Mouse (Mus musculus) embryonic fibroblast, embryonic 13.5 days (primary cell): ENCODE results near the gene 4931406P16Rik.

Experiments
- CTCF ChIP-seq: IDR thresholded peaks from 2 replicates; pipeline ENCODE4 v1.5.1; 2011; ENCODE audit warnings: mild to moderate bottlenecking, control low read depth, low read length, moderate library complexity, borderline replicate concordance; ENCODE audit not compliant: insufficient read depth
- POLR2A ChIP-seq: IDR thresholded peaks from 2 replicates; pipeline ENCODE4 v1.6.1; 2011; ENCODE audit warnings: low read depth, mild to moderate bottlenecking, control low read depth, low read length, moderate library complexity

DNA sequence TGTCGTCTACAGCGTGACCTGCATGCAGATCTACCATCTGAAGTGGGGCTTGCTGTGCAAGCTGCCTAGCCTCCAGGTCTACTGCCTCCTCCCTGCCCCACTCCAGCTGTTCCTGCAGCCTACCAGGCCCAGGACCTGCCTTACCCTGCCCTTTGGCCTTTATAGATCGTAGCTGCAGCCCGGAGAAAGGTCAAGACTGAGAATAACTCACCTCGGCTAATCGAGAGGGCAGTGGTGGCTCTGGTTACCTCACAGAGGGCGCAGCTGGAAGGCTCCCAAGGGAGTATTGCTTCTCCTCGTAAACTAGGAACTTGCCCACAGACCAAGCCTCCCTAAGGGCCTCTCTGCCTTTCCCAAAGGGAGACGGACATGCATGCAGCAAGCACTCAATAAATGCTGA is 97.9 kb downstream of the 4931406P16Rik start:
- TF ChIP-seq POLR2A (no peak), CTCF (no peak)
